Mouse (Mus musculus): ENCODE measurements around the gene Npcd. TPM values are rescaled to one million over a fixed set of nuclear protein-coding genes. Genes with fewer than 3 reads are reported as not detected.
A peak's percentile ranks its signal among the peaks of the same experiment; 100 is the strongest.

Npcd gene
- polyA plus RNA-seq (2012; rRNA removed), result 2.4 and 3.0 TPM in 2 replicates

DNA sequence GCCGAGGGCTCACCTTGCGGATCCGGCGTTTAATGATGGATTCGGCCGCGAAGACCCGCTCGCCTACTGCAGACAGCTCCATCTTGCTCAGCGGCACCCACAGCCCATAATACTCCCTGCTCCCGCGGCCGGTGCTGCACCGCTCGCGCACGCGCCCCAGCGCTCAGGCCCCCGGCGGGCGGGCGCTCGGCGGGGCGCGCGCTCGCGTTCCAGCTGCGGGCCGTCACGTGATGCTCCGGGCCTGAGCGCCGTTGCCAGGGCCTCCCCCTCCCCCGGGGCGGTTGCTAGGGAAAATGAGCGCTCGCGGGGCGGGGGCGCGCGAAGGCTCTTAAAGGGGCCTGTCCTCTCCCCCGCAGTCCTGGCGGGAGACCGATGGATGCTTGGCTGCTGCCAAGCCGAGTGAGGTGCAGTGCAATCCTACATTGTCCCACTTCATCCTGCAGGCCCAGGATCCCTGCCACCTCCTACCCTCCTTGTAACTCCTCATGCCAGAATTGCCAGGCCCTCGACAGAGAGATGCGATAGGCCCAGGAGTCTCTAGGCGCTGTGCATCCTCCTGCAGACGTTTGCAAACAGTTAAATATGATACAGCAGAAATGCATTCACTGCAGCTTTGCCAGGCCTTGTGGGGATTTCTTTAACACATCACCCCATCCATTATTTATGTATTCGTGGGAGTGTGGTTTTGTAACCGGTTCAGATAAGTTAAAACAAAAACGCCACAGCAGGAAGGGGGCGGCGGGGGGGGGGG, at the start of gene Npcd, which contains the start of gene Cbx6:
Gene Npcd, minus strand, starts transcription at position 108 of the 751 bp plus-strand sequence.
Gene Cbx6, minus strand, starts transcription at position 559 of the 751 bp plus-strand sequence.
- H3K4me3 ChIP-seq (ENCODE audit: insufficient read depth, low read length), result peak within 1 kb of the TSS; percentile 96
- peaks cover 13% of the 10 kb centered on the region; the same call in 1 of the 2 replicates for H3K4me1 ChIP-seq (ENCODE audit: control insufficient read depth, insufficient read depth, low read length)
- peak; percentile 81 for TF ChIP-seq POLR2A (IDR thresholded peaks at IDR 0.05; ENCODE audit: extremely low read depth, insufficient read depth, low read length)
- no peak for TF ChIP-seq CTCF (IDR thresholded peaks at IDR 0.05; ENCODE audit: extremely low read depth, insufficient read depth, low read length)
- peak within 1 kb of the TSS; percentile 94 for H3K27ac ChIP-seq (ENCODE audit: insufficient read depth, low read length)

DNA sequence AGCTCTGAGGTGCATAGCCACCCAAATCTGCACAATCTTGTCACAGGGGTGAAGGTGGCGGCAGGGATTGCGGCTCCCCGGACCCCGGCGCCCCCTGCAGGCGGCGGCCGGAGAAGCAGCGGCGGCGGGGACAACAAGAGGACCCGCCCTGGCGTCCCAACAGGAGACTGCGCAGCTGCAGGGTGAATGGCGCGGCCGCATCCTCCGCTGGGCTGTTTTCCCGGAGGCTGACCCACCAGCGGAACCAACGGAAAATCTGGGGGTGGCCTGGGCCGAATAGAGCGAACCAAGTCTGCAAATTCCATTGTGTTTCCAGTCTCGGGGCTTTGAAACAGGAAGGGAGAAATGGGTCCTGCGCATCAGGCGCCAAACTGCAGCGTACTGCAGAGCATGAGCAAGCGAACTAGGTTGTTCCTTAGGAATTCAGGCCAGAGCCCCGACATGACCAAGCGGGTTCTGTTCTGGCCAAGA, 49.4 kb upstream of the Npcd start:
- TF ChIP-seq POLR2A (IDR thresholded peaks at IDR 0.05; ENCODE audit: extremely low read depth, insufficient read depth, low read length) (peak; percentile 65), CTCF (IDR thresholded peaks at IDR 0.05; ENCODE audit: extremely low read depth, insufficient read depth, low read length) (peak; percentile 50)
- H3K4me3 ChIP-seq (ENCODE audit: insufficient read depth, low read length), result peak overlapping the region; percentile 45
- peaks cover 2% of the 10 kb centered on the region; the same call in 1 of the 2 replicates for H3K4me1 ChIP-seq (ENCODE audit: control insufficient read depth, insufficient read depth, low read length)
- peak overlapping the region; percentile 70 for H3K27ac ChIP-seq (ENCODE audit: insufficient read depth, low read length)

- peak overlapping the region; percentile 45 for H3K4me3 ChIP-seq (ENCODE audit: insufficient read depth, low read length)
- TF ChIP-seq CTCF (IDR thresholded peaks at IDR 0.05; ENCODE audit: extremely low read depth, insufficient read depth, low read length) (no peak), POLR2A (IDR thresholded peaks at IDR 0.05; ENCODE audit: extremely low read depth, insufficient read depth, low read length) (peak; percentile 51)
- peak overlapping the region; percentile 30 for H3K27ac ChIP-seq (ENCODE audit: insufficient read depth, low read length)
- H3K4me1 ChIP-seq (ENCODE audit: control insufficient read depth, insufficient read depth, low read length), result peaks cover 2% of the 10 kb centered on the region; the same call in 1 of the 2 replicates
These were observed 48.7 kb upstream of the Npcd start for GRCm38 (mm10) chr15:79882623-79883267.

DNA sequence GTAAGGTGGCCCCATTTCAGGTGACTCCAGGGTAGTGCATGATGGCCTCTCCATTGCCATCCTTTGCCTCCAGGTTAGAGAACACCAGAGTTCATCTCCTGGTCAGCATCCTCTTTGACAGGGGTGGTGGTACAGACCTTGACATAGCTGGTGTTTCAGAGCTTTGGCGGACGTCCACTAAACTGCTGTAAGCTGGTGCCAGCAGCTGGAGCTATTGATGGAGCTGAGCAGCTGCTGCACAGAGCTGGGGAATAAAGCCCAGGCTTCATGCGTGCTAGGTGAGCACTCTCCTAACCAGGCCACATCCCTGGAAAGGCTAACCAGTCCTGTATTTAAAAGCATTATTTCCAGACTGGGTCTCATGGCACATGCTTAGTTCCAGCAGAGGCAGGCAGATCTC, 46.4 kb upstream of the Npcd start:
- TF ChIP-seq POLR2A (IDR thresholded peaks at IDR 0.05; ENCODE audit: extremely low read depth, insufficient read depth, low read length), result no peak
- no peak for TF ChIP-seq CTCF (IDR thresholded peaks at IDR 0.05; ENCODE audit: extremely low read depth, insufficient read depth, low read length)
- no peak overlapping the region for H3K4me3 ChIP-seq (ENCODE audit: insufficient read depth, low read length)
- H3K4me1 ChIP-seq (ENCODE audit: control insufficient read depth, insufficient read depth, low read length), result peaks cover 2% of the 10 kb centered on the region; the same call in 1 of the 2 replicates
- no peak overlapping the region for H3K27ac ChIP-seq (ENCODE audit: insufficient read depth, low read length)

DNA sequence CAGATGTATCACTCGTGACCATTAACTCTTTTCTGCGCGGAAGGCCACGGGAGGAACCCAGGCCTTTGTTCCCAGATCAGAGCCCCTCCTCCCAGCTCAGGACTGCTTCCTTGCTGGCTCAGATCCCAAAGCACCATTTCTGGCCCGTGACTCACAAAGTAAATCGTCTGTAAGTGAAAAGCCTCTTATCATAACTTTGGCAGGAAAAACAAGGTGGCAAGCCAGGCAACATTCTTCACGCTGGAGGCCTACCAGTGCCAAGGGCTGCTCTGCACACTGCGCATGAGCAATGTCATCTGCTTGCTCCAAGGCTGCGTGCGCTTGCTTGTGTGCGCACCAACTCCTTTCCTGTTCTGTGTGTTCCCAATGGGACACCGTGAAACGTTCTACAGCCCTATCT, 45.3 kb upstream of the Npcd start:
- Histone ChIP-seq H3K4me3 (ENCODE audit: insufficient read depth, low read length) (no peak overlapping the region), H3K4me1 (ENCODE audit: control insufficient read depth, insufficient read depth, low read length) (peaks cover 2% of the 10 kb centered on the region; the same call in 1 of the 2 replicates), H3K27ac (ENCODE audit: insufficient read depth, low read length) (no peak overlapping the region)
- TF ChIP-seq POLR2A (IDR thresholded peaks at IDR 0.05; ENCODE audit: extremely low read depth, insufficient read depth, low read length), result peak; percentile 33; the same call in 1 of the 2 replicates
- no peak for TF ChIP-seq CTCF (IDR thresholded peaks at IDR 0.05; ENCODE audit: extremely low read depth, insufficient read depth, low read length)

DNA sequence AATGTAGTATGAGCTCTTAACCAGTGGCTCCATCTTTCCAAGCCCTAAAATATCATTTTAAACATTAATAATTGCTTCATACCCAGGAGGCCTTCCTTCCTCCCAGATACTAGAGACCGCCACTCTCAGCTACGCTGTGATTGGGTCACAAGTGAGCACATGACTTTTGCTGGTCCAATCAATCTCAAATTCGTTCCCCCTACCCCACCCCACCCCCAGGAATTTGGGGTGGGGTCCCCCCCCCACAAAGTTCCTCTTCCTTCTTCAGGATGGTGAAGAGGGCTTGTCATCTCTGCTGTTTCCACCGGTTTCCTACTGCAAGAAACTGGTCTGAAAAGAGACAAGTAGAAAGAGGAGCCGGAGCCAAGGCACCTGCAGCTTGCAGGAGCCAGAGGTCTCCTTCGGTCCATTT, 44.7 kb upstream of the Npcd start:
- TF ChIP-seq POLR2A (IDR thresholded peaks at IDR 0.05; ENCODE audit: extremely low read depth, insufficient read depth, low read length) (no peak), CTCF (IDR thresholded peaks at IDR 0.05; ENCODE audit: extremely low read depth, insufficient read depth, low read length) (no peak)

DNA sequence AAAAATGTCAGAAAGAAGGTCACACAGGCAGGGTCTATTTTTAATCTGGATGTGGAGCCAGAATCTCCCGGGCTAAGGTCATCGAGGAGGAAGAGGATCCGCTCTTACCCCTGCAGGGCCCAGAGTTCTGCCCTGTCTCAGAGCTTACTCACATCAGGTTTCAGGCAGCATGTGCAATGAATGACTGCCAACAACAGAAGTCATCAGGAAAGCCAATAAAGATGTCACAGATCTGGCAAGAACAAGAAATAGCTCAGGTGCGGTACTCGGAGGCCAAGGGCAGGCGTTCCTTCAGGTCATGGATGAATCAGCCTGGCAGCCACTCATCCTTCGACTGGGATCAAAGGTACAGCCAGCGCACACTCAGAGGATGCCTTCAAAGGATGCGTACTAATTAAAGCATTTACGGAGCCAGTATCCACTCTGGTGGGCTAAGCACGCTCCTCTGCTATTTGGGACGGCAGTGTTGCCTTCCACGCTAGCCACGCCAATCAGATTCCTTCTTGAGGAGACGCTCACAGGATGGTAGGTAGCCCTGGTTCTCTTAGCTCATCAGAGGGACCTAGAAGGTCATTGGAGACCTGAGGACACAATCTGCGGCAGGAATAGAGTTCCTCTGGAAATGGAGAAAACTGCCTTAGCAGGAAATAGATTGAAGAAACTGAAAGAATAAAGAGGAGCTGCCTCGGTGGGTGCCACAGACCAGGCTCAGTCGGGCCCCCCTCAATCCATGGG, 41.4 kb upstream of the Npcd start:
- TF ChIP-seq CTCF (IDR thresholded peaks at IDR 0.05; ENCODE audit: extremely low read depth, insufficient read depth, low read length) (no peak), POLR2A (IDR thresholded peaks at IDR 0.05; ENCODE audit: extremely low read depth, insufficient read depth, low read length) (no peak)
- no peak overlapping the region for H3K27ac ChIP-seq (ENCODE audit: insufficient read depth, low read length)
- H3K4me3 ChIP-seq (ENCODE audit: insufficient read depth, low read length), result no peak overlapping the region
- peaks cover 2% of the 10 kb centered on the region; the same call in 1 of the 2 replicates for H3K4me1 ChIP-seq (ENCODE audit: control insufficient read depth, insufficient read depth, low read length)

More for the DNA sequence above, 44.7 kb upstream of the Npcd start:
- Histone ChIP-seq H3K4me3 (ENCODE audit: insufficient read depth, low read length) (no peak overlapping the region), H3K4me1 (ENCODE audit: control insufficient read depth, insufficient read depth, low read length) (peaks cover 2% of the 10 kb centered on the region; the same call in 1 of the 2 replicates), H3K27ac (ENCODE audit: insufficient read depth, low read length) (no peak overlapping the region)

DNA sequence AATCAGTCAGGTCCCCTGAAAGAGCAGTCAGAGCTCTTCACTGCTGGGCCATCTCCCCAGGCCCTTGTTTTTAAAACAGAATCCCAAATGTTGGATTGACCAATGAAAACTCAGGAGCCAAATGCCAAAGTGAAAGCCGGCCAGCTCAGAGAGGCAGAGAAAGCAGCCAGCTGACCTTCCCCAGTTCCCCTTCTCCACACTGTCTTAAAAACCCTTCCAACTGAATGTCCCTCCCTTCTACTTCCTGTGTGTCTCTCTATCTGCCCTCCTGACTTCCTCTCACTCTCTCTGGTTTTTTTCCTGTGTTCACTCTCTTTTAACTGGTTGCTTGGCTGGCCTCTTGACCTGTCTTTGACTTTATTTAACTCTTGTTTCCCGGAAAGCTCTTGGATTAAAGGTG, 40.0 kb upstream of the Npcd start:
- TF ChIP-seq CTCF (IDR thresholded peaks at IDR 0.05; ENCODE audit: extremely low read depth, insufficient read depth, low read length) (no peak), POLR2A (IDR thresholded peaks at IDR 0.05; ENCODE audit: extremely low read depth, insufficient read depth, low read length) (no peak)
- H3K4me3 ChIP-seq (ENCODE audit: insufficient read depth, low read length), result no peak overlapping the region
- no peaks in the 10 kb centered on the region for H3K4me1 ChIP-seq (ENCODE audit: control insufficient read depth, insufficient read depth, low read length)
- no peak overlapping the region for H3K27ac ChIP-seq (ENCODE audit: insufficient read depth, low read length)

GRCm38 (mm10) chr15:79873545-79873944, 39.5 kb upstream of the Npcd start:
- no peak overlapping the region for H3K27ac ChIP-seq (ENCODE audit: insufficient read depth, low read length)
- TF ChIP-seq CTCF (IDR thresholded peaks at IDR 0.05; ENCODE audit: extremely low read depth, insufficient read depth, low read length) (no peak), POLR2A (IDR thresholded peaks at IDR 0.05; ENCODE audit: extremely low read depth, insufficient read depth, low read length) (no peak)
- no peaks in the 10 kb centered on the region for H3K4me1 ChIP-seq (ENCODE audit: control insufficient read depth, insufficient read depth, low read length)
- no peak overlapping the region for H3K4me3 ChIP-seq (ENCODE audit: insufficient read depth, low read length)

Measured in cortical plate, adult 2 months (tissue).